Mouse (Mus musculus) frontal cortex, postnatal 25 days (tissue): ENCODE data around the gene Fam120b.

ENCODE experiments used
- DNase-seq, 2 experiments: peaks; one replicate each; pipeline ENCODE4 v3.0.0; 2022; ENCODE audit warnings: low spot score in 2 of 2

Fam120b gene

GRCm38 (mm10) chr17:15395997-15396675 is at the start of gene Fam120b:
TSS of gene Fam120b (plus strand) at chr17:15396202.
- peak; percentile 76 to 80 for DNase-seq

GRCm38 (mm10) chr17:15350152-15350551 is 45.9 kb upstream of the Fam120b start:
- no peak for DNase-seq

GRCm38 (mm10) chr17:15352869-15353610 is 43.0 kb upstream of the Fam120b start:
- DNase-seq: no peak

GRCm38 (mm10) chr17:15354006-15354405 is 42.0 kb upstream of the Fam120b start:
- DNase-seq: no peak

- no peak for DNase-seq
Observed at GRCm38 (mm10) chr17:15355072-15355471, 40.9 kb upstream of the Fam120b start.

GRCm38 (mm10) chr17:15356526-15356925 is 39.5 kb upstream of the Fam120b start:
- DNase-seq: no peak

GRCm38 (mm10) chr17:15357071-15357470 is 38.9 kb upstream of the Fam120b start:
- DNase-seq: no peak

- DNase-seq: no peak
Observed at GRCm38 (mm10) chr17:15363656-15364055, 32.3 kb upstream of the Fam120b start.

- no peak for DNase-seq
Observed at GRCm38 (mm10) chr17:15365650-15366049, 30.4 kb upstream of the Fam120b start.

- no peak for DNase-seq
Observed at GRCm38 (mm10) chr17:15370401-15370800, 25.6 kb upstream of the Fam120b start.

- DNase-seq: no peak
Observed at GRCm38 (mm10) chr17:15371967-15372835, 23.8 kb upstream of the Fam120b start.

- DNase-seq: no peak
Observed at GRCm38 (mm10) chr17:15372931-15373652, 22.9 kb upstream of the Fam120b start.

- no peak for DNase-seq
Observed at GRCm38 (mm10) chr17:15374321-15375141, 21.5 kb upstream of the Fam120b start.

- DNase-seq: no peak
Observed at GRCm38 (mm10) chr17:15375224-15375623, 20.8 kb upstream of the Fam120b start.

GRCm38 (mm10) chr17:15375701-15376493 is 20.1 kb upstream of the Fam120b start:
- DNase-seq: peak in 1 of 2 experiments; percentile 40

GRCm38 (mm10) chr17:15376494-15377181 is 19.4 kb upstream of the Fam120b start, which contains the start of gene Dll1:
TSS of gene Dll1 (minus strand) at chr17:15376872.
- peak in 1 of 2 experiments; percentile 10 for DNase-seq

- no peak for DNase-seq
Observed at GRCm38 (mm10) chr17:15377901-15378300, 18.1 kb upstream of the Fam120b start.

GRCm38 (mm10) chr17:15378413-15379109 is 17.4 kb upstream of the Fam120b start:
- no peak for DNase-seq
